Mouse (Mus musculus) heart, postnatal 4 days (tissue): ENCODE data around the gene Farp1. TPM values are rescaled to one million over a fixed set of nuclear protein-coding genes. Genes with fewer than 3 reads are reported as not detected.

ENCODE experiments used
- DNase-seq: peaks from one replicate; pipeline ENCODE4 v3.0.0; 2021
- total RNA-seq, 2 experiments: library from RNA; stranded (reverse); gene quantifications; 2 replicates each; pipeline ENCODE4 v1.2.3; 2021

Farp1 gene
- total RNA-seq, 2 experiments from 2014 or later = 42.9 to 43.2 TPM

- no peak for DNase-seq
Observed at GRCm38 (mm10) chr14:121148088-121148785, 113.2 kb downstream of the Farp1 start.

- no peak for DNase-seq
Observed at GRCm38 (mm10) chr14:121149984-121150383, 115.0 kb downstream of the Farp1 start.

GRCm38 (mm10) chr14:121151837-121152236 lies 116.8 kb downstream of the Farp1 start:
- DNase-seq = no peak

GRCm38 (mm10) chr14:121152771-121153170 lies 117.8 kb downstream of the Farp1 start:
- DNase-seq = no peak

- no peak for DNase-seq
Observed at GRCm38 (mm10) chr14:121153260-121153659, 118.3 kb downstream of the Farp1 start.

GRCm38 (mm10) chr14:121155173-121155572 lies 120.2 kb downstream of the Farp1 start:
- DNase-seq = no peak

- DNase-seq = no peak
Observed at GRCm38 (mm10) chr14:121158616-121159015, 123.6 kb downstream of the Farp1 start.

GRCm38 (mm10) chr14:121162822-121163221 lies 127.8 kb downstream of the Farp1 start:
- DNase-seq = no peak

- DNase-seq = no peak
Observed at GRCm38 (mm10) chr14:121164866-121165265, 129.9 kb downstream of the Farp1 start.

GRCm38 (mm10) chr14:121165408-121166037 lies 130.5 kb downstream of the Farp1 start:
- no peak for DNase-seq

GRCm38 (mm10) chr14:121166038-121166436 lies 131.0 kb downstream of the Farp1 start:
- DNase-seq = no peak

- DNase-seq = no peak
Observed at GRCm38 (mm10) chr14:121168716-121169115, 133.7 kb downstream of the Farp1 start.

GRCm38 (mm10) chr14:121170321-121170720 lies 135.3 kb downstream of the Farp1 start:
- DNase-seq = no peak

GRCm38 (mm10) chr14:121172065-121173036 lies 137.4 kb downstream of the Farp1 start:
- DNase-seq = no peak

- DNase-seq = no peak
Observed at GRCm38 (mm10) chr14:121175385-121175784, 140.4 kb downstream of the Farp1 start.

GRCm38 (mm10) chr14:121175861-121176260 lies 140.9 kb downstream of the Farp1 start:
- peak; percentile 56 for DNase-seq

- no peak for DNase-seq
Observed at GRCm38 (mm10) chr14:121177907-121178306, 142.9 kb downstream of the Farp1 start.

GRCm38 (mm10) chr14:121180611-121181010 lies 145.6 kb downstream of the Farp1 start:
- DNase-seq = no peak

GRCm38 (mm10) chr14:121181798-121182197 lies 146.8 kb downstream of the Farp1 start:
- DNase-seq = no peak

- no peak for DNase-seq
Observed at GRCm38 (mm10) chr14:121182967-121183366, 148.0 kb downstream of the Farp1 start.

GRCm38 (mm10) chr14:121183414-121184130 lies 148.6 kb downstream of the Farp1 start:
- DNase-seq = no peak

GRCm38 (mm10) chr14:121184351-121184750 lies 149.4 kb downstream of the Farp1 start:
- DNase-seq = no peak
